Mouse (Mus musculus): Measurements from ENCODE around the gene Asf1b. TPM values are rescaled to one million over a fixed set of nuclear protein-coding genes. Genes with fewer than 3 reads are reported as not detected.

The Asf1b gene
- polyA plus RNA-seq, 1 experiment from 2014 or later: 24.1 TPM

- no peaks in the 10 kb centered on the region for H3K27me3 ChIP-seq
- ChIA-PET POLR2A (interaction anchor here (0.7 kb wide), 1 partner anchor 146 kb away, joined by 3 read pairs; no protein-coding TSS in a partner anchor), CTCF (interaction anchor here (0.7 to 3.7 kb wide), 2 partner anchors 10 to 170 kb away, joined by 3 to 25 read pairs; no protein-coding TSS in a partner anchor)
- DNase-seq (ENCODE audit: low read depth, low spot score) (no peak), ATAC-seq (no peak)
- in situ Hi-C loops (cut with MboI; ENCODE audit: low pct_unique_long_range_greater_than_20kb): loop anchor here (5.0 kb wide), 1 partner anchor 174 kb away; no protein-coding TSS in a partner anchor
- peak; percentile 49 for TF ChIP-seq CTCF (IDR thresholded peaks at IDR 0.05)
These were observed 1.5 kb downstream of the Asf1b start for GRCm38 (mm10) chr8:83956789-83957188.

GRCm38 (mm10) chr8:83964015-83964765, 8.9 kb downstream of the Asf1b start:
- DNase-seq (ENCODE audit: low read depth, low spot score) (no peak), ATAC-seq (no peak)
- ChIA-PET CTCF (interaction anchor here (5.7 kb wide), 1 partner anchor 9 kb away, joined by 25 read pairs; the partner anchor contains the start of genes Asf1b and Gm10644), POLR2A (no interaction called here)
- in situ Hi-C loops (cut with MboI; ENCODE audit: low pct_unique_long_range_greater_than_20kb): no loop called here
- H3K27me3 ChIP-seq: no peaks in the 10 kb centered on the region
- TF ChIP-seq CTCF (IDR thresholded peaks at IDR 0.05): no peak

DNA sequence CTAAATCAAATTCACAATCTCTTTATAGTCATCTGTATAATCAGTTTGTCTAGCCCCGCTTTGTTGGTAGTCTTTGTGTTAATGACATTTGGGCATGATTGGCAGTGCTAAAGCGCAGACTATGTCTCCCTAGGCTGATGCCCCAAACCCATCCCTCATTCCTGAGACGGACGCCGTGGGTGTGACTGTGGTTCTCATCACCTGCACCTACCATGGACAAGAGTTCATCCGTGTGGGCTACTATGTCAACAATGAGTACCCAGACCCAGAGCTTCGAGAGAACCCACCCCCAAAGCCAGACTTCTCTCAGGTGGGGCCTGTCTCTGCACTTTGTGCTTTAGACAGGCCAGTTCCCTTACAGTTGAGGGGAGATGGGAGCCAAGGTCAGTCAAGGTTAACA, 12.4 kb downstream of the Asf1b start:
- TF ChIP-seq CTCF (IDR thresholded peaks at IDR 0.05): no peak
- CTCF ChIA-PET: interaction anchor here (5.7 kb wide), 1 partner anchor 12 kb away, joined by 25 read pairs; the partner anchor contains the start of genes Asf1b and Gm10644
- in situ Hi-C loops (cut with MboI; ENCODE audit: low pct_unique_long_range_greater_than_20kb): no loop called here
- no peaks in the 10 kb centered on the region for H3K27me3 ChIP-seq
- DNase-seq (ENCODE audit: low read depth, low spot score) (no peak), ATAC-seq (no peak)
- POLR2A ChIA-PET: no interaction called here

GRCm38 (mm10) chr8:83971121-83971520, 15.8 kb downstream of the Asf1b start:
- no peak for DNase-seq (ENCODE audit: low read depth, low spot score)
- ChIA-PET POLR2A (interaction anchor here (0.8 kb wide), 1 partner anchor 1514 kb away, joined by 3 read pairs; no protein-coding TSS in a partner anchor), CTCF (interaction anchor here (1.3 kb wide), 1 partner anchor 16 kb away, joined by 4 read pairs; the partner anchor contains the start of genes Asf1b and Gm10644)
- ATAC-seq: no peak
- TF ChIP-seq CTCF (IDR thresholded peaks at IDR 0.05): no peak
- in situ Hi-C loops (cut with MboI; ENCODE audit: low pct_unique_long_range_greater_than_20kb): no loop called here
- H3K27me3 ChIP-seq: no peaks in the 10 kb centered on the region

- no peak for DNase-seq (ENCODE audit: low read depth, low spot score)
- ChIA-PET CTCF (interaction anchor here (1.3 kb wide), 1 partner anchor 17 kb away, joined by 4 read pairs; the partner anchor contains the start of genes Asf1b and Gm10644), POLR2A (no interaction called here)
- ATAC-seq: no peak
- H3K27me3 ChIP-seq: no peaks in the 10 kb centered on the region
- in situ Hi-C loops (cut with MboI; ENCODE audit: low pct_unique_long_range_greater_than_20kb): no loop called here
- TF ChIP-seq CTCF (IDR thresholded peaks at IDR 0.05): no peak
These were observed 16.4 kb downstream of the Asf1b start for GRCm38 (mm10) chr8:83971661-83972060.

- in situ Hi-C loops (cut with MboI; ENCODE audit: low pct_unique_long_range_greater_than_20kb): no loop called here
- CTCF ChIA-PET: no interaction called here
- ATAC-seq: peak; percentile 97
These were observed 17.1 kb downstream of the Asf1b start, which contains the start of gene Prkaca for GRCm38 (mm10) chr8:83972150-83973120. TSS of gene Prkaca (plus strand) at chr8:83972993.

DNA sequence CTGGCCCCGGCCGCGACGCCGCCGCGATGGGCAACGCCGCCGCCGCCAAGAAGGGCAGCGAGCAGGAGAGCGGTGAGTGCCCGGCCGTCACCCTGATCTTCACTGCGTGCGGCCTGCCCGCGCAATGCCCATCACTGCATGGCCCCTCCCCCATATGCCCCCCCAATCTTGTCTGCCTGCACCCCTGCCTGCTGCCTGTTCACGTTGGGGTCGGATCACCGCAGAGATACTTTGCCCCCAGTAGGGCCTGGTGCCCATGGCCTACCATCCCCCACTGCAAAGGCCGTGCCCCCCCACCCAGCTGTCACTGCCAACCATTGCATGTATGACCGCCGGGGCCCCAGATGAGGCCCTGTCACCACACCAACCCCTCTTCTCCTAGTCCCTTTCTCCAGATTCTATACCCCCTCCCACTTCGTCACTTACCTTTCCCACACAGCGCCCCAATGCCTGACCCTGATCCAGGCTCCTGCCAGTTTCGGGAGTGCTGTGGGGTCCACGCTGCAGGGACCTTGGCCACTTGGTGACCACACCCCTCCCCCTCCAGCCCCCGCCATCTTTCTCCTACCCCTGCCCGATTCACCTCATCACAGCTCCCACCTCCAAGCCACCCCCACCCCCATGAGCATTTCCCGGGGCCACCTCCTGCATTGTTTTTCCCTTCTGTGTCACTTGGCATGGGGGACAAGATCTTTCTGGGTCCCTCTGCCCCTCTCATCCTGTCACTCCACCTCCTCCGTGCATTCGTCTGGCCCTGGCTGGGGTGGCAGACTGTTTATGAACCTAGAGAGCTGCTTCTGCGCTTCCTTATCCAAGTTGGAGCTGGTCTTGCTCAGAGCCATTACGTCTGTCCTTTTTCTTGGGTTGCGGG, 18.1 kb downstream of the Asf1b start:
- CTCF ChIA-PET: no interaction called here
- in situ Hi-C loops (cut with MboI; ENCODE audit: low pct_unique_long_range_greater_than_20kb): no loop called here

More at GRCm38 (mm10) chr8:83972150-83973120, 17.1 kb downstream of the Asf1b start, which contains the start of gene Prkaca:
- no peaks in the 10 kb centered on the region for H3K27me3 ChIP-seq
- peak; percentile 88 for DNase-seq (ENCODE audit: low read depth, low spot score)
- TF ChIP-seq CTCF (IDR thresholded peaks at IDR 0.05): no peak
- POLR2A ChIA-PET: no interaction called here

DNA sequence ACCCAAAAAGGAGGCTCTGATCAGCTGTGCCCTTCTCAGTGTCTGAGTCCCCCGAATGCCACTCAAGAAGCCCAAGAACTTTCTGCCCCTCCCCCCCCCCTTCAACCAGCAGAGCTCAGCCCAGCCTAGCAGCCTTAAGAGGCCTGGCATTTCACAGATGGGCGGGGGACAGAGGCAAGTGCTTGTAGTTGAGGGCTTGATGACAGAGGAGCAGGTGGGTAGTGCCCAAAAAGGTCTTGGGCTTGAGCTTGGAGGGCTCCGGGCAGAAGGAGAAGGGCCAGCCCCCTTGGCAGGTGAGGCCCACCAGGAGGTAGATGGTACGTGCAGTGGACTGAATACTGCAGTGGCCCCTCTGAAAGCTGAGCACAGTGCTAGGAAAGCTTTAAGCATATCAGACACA, 19.2 kb downstream of the Asf1b start:
- in situ Hi-C loops (cut with MboI; ENCODE audit: low pct_unique_long_range_greater_than_20kb): no loop called here
- POLR2A ChIA-PET: interaction anchor here (0.7 kb wide), 1 partner anchor 681 kb away, joined by 8 read pairs; no protein-coding TSS in a partner anchor
- no peaks in the 10 kb centered on the region for H3K27me3 ChIP-seq
- ATAC-seq (no peak), DNase-seq (ENCODE audit: low read depth, low spot score) (no peak)
- TF ChIP-seq CTCF (IDR thresholded peaks at IDR 0.05): no peak
- CTCF ChIA-PET: interaction anchor here (1.0 kb wide), 1 partner anchor 19 kb away, joined by 4 read pairs; no protein-coding TSS in a partner anchor

More for the DNA sequence above, 18.1 kb downstream of the Asf1b start:
- peak; percentile 38 for ATAC-seq
- DNase-seq (ENCODE audit: low read depth, low spot score): no peak
- no peak for TF ChIP-seq CTCF (IDR thresholded peaks at IDR 0.05)
- POLR2A ChIA-PET: no interaction called here
- H3K27me3 ChIP-seq: no peaks in the 10 kb centered on the region

GRCm38 (mm10) chr8:83976101-83976630, 20.9 kb downstream of the Asf1b start:
- ATAC-seq: no peak
- CTCF ChIA-PET: interaction anchor here (1.1 to 1.4 kb wide), 3 partner anchors 12 to 23 kb away, joined by 3 to 6 read pairs (median 4); no protein-coding TSS in a partner anchor

More at GRCm38 (mm10) chr8:83976101-83976630, 20.9 kb downstream of the Asf1b start:
- TF ChIP-seq CTCF (IDR thresholded peaks at IDR 0.05): no peak
- POLR2A ChIA-PET: no interaction called here
- in situ Hi-C loops (cut with MboI; ENCODE audit: low pct_unique_long_range_greater_than_20kb): no loop called here
- no peak for DNase-seq (ENCODE audit: low read depth, low spot score)
- no peaks in the 10 kb centered on the region for H3K27me3 ChIP-seq

Data from Patski (cell line).